Mouse (Mus musculus): ENCODE measurements around the gene Lfng. TPM values are rescaled to one million over a fixed set of nuclear protein-coding genes. Genes with fewer than 3 reads are reported as not detected.
A peak's percentile ranks its signal among the peaks of the same experiment; 100 is the strongest.

Lfng gene
- total and polyA plus RNA-seq, 2 experiments: 5.5 to 9.5 TPM

- Histone ChIP-seq H3K4me3 (ENCODE audit: insufficient read depth, low read depth, low read length) (no peak overlapping the region), H3K27me3 (ENCODE audit: control insufficient read depth, insufficient read depth, low read length) (no peaks in the 10 kb centered on the region), H3K4me1 (ENCODE audit: control insufficient read depth, insufficient read depth, low read length) (peaks cover 10% of the 10 kb centered on the region), H3K79me2 (ENCODE audit: control insufficient read depth, insufficient read depth, low read length) (no peaks in the 10 kb centered on the region), H3K9ac (ENCODE audit: low read depth, low read length) (no peak overlapping the region), H3K27ac (replicated peaks; ENCODE audit: insufficient read depth, low read depth, low read length) (no peak overlapping the region; the same call in 1 of the 2 replicates), H3K36me3 (ENCODE audit: control insufficient read depth, insufficient read depth, low read length) (no peaks in the 10 kb centered on the region)
- DNase-seq (ENCODE audit: extremely low read depth, low read depth, low spot score): no peak
- TF ChIP-seq CTCF (IDR thresholded peaks at IDR 0.05; ENCODE audit: low read depth, low read length): no peak
- no peak for TF ChIP-seq POLR2A (IDR thresholded peaks at IDR 0.05; ENCODE audit: extremely low read depth, insufficient read depth, low read length)
- 75% methylated on average over 15 of the region's 15 CpGs for WGBS
Measured at GRCm38 (mm10) chr5:140644702-140645201, 37.6 kb downstream of the Lfng start.

GRCm38 (mm10) chr5:140645454-140645853, 38.3 kb downstream of the Lfng start:
- Histone ChIP-seq H3K9ac (ENCODE audit: low read depth, low read length) (no peak overlapping the region), H3K4me1 (ENCODE audit: control insufficient read depth, insufficient read depth, low read length) (peaks cover 10% of the 10 kb centered on the region), H3K27ac (replicated peaks; ENCODE audit: insufficient read depth, low read depth, low read length) (no peak overlapping the region), H3K36me3 (ENCODE audit: control insufficient read depth, insufficient read depth, low read length) (no peaks in the 10 kb centered on the region), H3K4me3 (ENCODE audit: insufficient read depth, low read depth, low read length) (no peak overlapping the region), H3K27me3 (ENCODE audit: control insufficient read depth, insufficient read depth, low read length) (no peaks in the 10 kb centered on the region), H3K79me2 (ENCODE audit: control insufficient read depth, insufficient read depth, low read length) (no peaks in the 10 kb centered on the region)
- no peak for TF ChIP-seq CTCF (IDR thresholded peaks at IDR 0.05; ENCODE audit: low read depth, low read length)
- no peak for TF ChIP-seq POLR2A (IDR thresholded peaks at IDR 0.05; ENCODE audit: extremely low read depth, insufficient read depth, low read length)
- WGBS: 91% methylated on average over 4 of the region's 4 CpGs
- no peak for DNase-seq (ENCODE audit: extremely low read depth, low read depth, low spot score)

- Histone ChIP-seq H3K36me3 (ENCODE audit: control insufficient read depth, insufficient read depth, low read length) (no peaks in the 10 kb centered on the region), H3K4me1 (ENCODE audit: control insufficient read depth, insufficient read depth, low read length) (peaks cover 10% of the 10 kb centered on the region), H3K9ac (ENCODE audit: low read depth, low read length) (no peak overlapping the region), H3K4me3 (ENCODE audit: insufficient read depth, low read depth, low read length) (no peak overlapping the region), H3K79me2 (ENCODE audit: control insufficient read depth, insufficient read depth, low read length) (no peaks in the 10 kb centered on the region), H3K27me3 (ENCODE audit: control insufficient read depth, insufficient read depth, low read length) (no peaks in the 10 kb centered on the region), H3K27ac (replicated peaks; ENCODE audit: insufficient read depth, low read depth, low read length) (no peak overlapping the region)
- no peak for DNase-seq (ENCODE audit: extremely low read depth, low read depth, low spot score)
- WGBS: 97% methylated on average over 6 of the region's 6 CpGs
- no peak for TF ChIP-seq POLR2A (IDR thresholded peaks at IDR 0.05; ENCODE audit: extremely low read depth, insufficient read depth, low read length)
- TF ChIP-seq CTCF (IDR thresholded peaks at IDR 0.05; ENCODE audit: low read depth, low read length): no peak
Measured at GRCm38 (mm10) chr5:140646171-140646570, 39.1 kb downstream of the Lfng start.

GRCm38 (mm10) chr5:140647031-140647760, 40.1 kb downstream of the Lfng start:
- WGBS: 87% methylated on average over 13 of the region's 13 CpGs
- H3K36me3 ChIP-seq (ENCODE audit: control insufficient read depth, insufficient read depth, low read length): no peaks in the 10 kb centered on the region
- no peak overlapping the region for H3K27ac ChIP-seq (replicated peaks; ENCODE audit: insufficient read depth, low read depth, low read length)
- H3K4me3 ChIP-seq (ENCODE audit: insufficient read depth, low read depth, low read length): no peak overlapping the region
- no peaks in the 10 kb centered on the region for H3K27me3 ChIP-seq (ENCODE audit: control insufficient read depth, insufficient read depth, low read length)
- 0 out of 2 replicates have a peak overlapping the region, but pooled peaks have one; percentile 10 for H3K9ac ChIP-seq (ENCODE audit: low read depth, low read length)
- peaks cover 10% of the 10 kb centered on the region for H3K4me1 ChIP-seq (ENCODE audit: control insufficient read depth, insufficient read depth, low read length)
- TF ChIP-seq CTCF (IDR thresholded peaks at IDR 0.05; ENCODE audit: low read depth, low read length): no peak
- TF ChIP-seq POLR2A (IDR thresholded peaks at IDR 0.05; ENCODE audit: extremely low read depth, insufficient read depth, low read length): no peak
- DNase-seq (ENCODE audit: extremely low read depth, low read depth, low spot score): no peak
- no peaks in the 10 kb centered on the region for H3K79me2 ChIP-seq (ENCODE audit: control insufficient read depth, insufficient read depth, low read length)

- TF ChIP-seq POLR2A (IDR thresholded peaks at IDR 0.05; ENCODE audit: extremely low read depth, insufficient read depth, low read length) (no peak), CTCF (IDR thresholded peaks at IDR 0.05; ENCODE audit: low read depth, low read length) (no peak)
- no peaks in the 10 kb centered on the region for H3K27me3 ChIP-seq (ENCODE audit: control insufficient read depth, insufficient read depth, low read length)
- no peaks in the 10 kb centered on the region for H3K79me2 ChIP-seq (ENCODE audit: control insufficient read depth, insufficient read depth, low read length)
- no peak overlapping the region for H3K27ac ChIP-seq (replicated peaks; ENCODE audit: insufficient read depth, low read depth, low read length)
- 4% methylated on average over 13 of the region's 13 CpGs for WGBS
- H3K4me3 ChIP-seq (ENCODE audit: insufficient read depth, low read depth, low read length): peak overlapping the region; percentile 81
- H3K4me1 ChIP-seq (ENCODE audit: control insufficient read depth, insufficient read depth, low read length): peaks cover 10% of the 10 kb centered on the region
- no peak for DNase-seq (ENCODE audit: extremely low read depth, low read depth, low spot score)
- no peaks in the 10 kb centered on the region for H3K36me3 ChIP-seq (ENCODE audit: control insufficient read depth, insufficient read depth, low read length)
- peak overlapping the region; percentile 95 for H3K9ac ChIP-seq (ENCODE audit: low read depth, low read length)
Measured at GRCm38 (mm10) chr5:140647821-140648518, 40.9 kb downstream of the Lfng start.
